Mouse (Mus musculus) heart, embryonic 10.5 days (tissue): ENCODE data around the gene Zfp618. TPM values are rescaled to one million over a fixed set of nuclear protein-coding genes. Genes with fewer than 3 reads are reported as not detected.
A peak's percentile ranks its signal among the peaks of the same experiment; 100 is the strongest.

ENCODE experiments used
- DNase-seq: peaks from one replicate; pipeline ENCODE4 v3.0.0-alpha.2; 2017; ENCODE audit warnings: low spot score
- H3K27ac ChIP-seq: fragments of 300-500 bp; sonication (generic); 2 replicates; pipeline ENCODE4 v1.5.1; 2016; ENCODE audit warnings: mild to moderate bottlenecking
- H3K27me3 ChIP-seq: fragments of 300-500 bp; sonication (generic); 2 replicates; pipeline ENCODE4 v1.6.1; 2016; ENCODE audit warnings: mild to moderate bottlenecking; ENCODE audit not compliant: poor library complexity, insufficient read depth, severe bottlenecking
- H3K36me3 ChIP-seq: fragments of 300-500 bp; sonication (generic); 2 replicates; pipeline ENCODE4 v1.6.1; 2016; ENCODE audit warnings: mild to moderate bottlenecking, moderate library complexity
- H3K4me1 ChIP-seq: fragments of 300-500 bp; sonication (generic); 2 replicates; pipeline ENCODE4 v1.6.1; 2016; ENCODE audit warnings: mild to moderate bottlenecking
- H3K4me3 ChIP-seq: fragments of 300-500 bp; sonication (generic); 2 replicates; pipeline ENCODE4 v1.5.1; 2016; ENCODE audit warnings: mild to moderate bottlenecking, moderate library complexity
- H3K9me3 ChIP-seq: fragments of 300-500 bp; sonication (generic); 2 replicates; pipeline ENCODE4 v1.6.1; 2016; ENCODE audit warnings: mild to moderate bottlenecking, moderate library complexity
- WGBS: fragments of 180-500 bp; shearing (Covaris S2); methylation state at CpG from one replicate; pipeline ENCODE4 v1.1.7; 2016; 5-methylcytosine and 5-hydroxymethylcytosine counted together
- polyA plus RNA-seq: library from polyadenylated mRNA; unstranded; fragments of >200 nt; fragmentation: Nextera tagmentation; extraction: Ambion mirVana; gene quantifications from 2 replicates; pipeline ENCODE4 v1.2.1, GENCODE M21; 2016

Zfp618 gene
- polyA plus RNA-seq, 1 experiment from 2014 or later: 18.1 TPM

GRCm38 (mm10) chr4:63048606-63049005 lies 83.2 kb downstream of the Zfp618 start:
- WGBS: 57% methylated on average over 3 of the region's 3 CpGs
- Histone ChIP-seq H3K9me3 (no peaks in the 10 kb centered on the region), H3K4me1 (peaks cover 31% of the 10 kb centered on the region), H3K36me3 (peaks cover 5% of the 10 kb centered on the region; the same call in 1 of the 2 replicates), H3K27me3 (no peaks in the 10 kb centered on the region), H3K27ac (no peak overlapping the region), H3K4me3 (no peak overlapping the region)
- no peak for DNase-seq

- DNase-seq: no peak
- no peaks in the 10 kb centered on the region for H3K27me3 ChIP-seq
- no peak overlapping the region for H3K4me3 ChIP-seq
- H3K4me1 ChIP-seq: peaks cover 32% of the 10 kb centered on the region
- no peak overlapping the region for H3K27ac ChIP-seq
- no peaks in the 10 kb centered on the region for H3K9me3 ChIP-seq
- peaks cover 5% of the 10 kb centered on the region; the same call in 1 of the 2 replicates for H3K36me3 ChIP-seq
Observed at GRCm38 (mm10) chr4:63049596-63050318, 84.4 kb downstream of the Zfp618 start.

- Histone ChIP-seq H3K9me3 (no peaks in the 10 kb centered on the region), H3K27ac (no peak overlapping the region), H3K27me3 (no peaks in the 10 kb centered on the region), H3K36me3 (peaks cover 5% of the 10 kb centered on the region; the same call in 1 of the 2 replicates), H3K4me1 (peaks cover 37% of the 10 kb centered on the region), H3K4me3 (no peak overlapping the region)
- DNase-seq: no peak
- 75% methylated on average over 4 of the region's 4 CpGs for WGBS
Observed at GRCm38 (mm10) chr4:63050319-63050676, 84.9 kb downstream of the Zfp618 start.

- Histone ChIP-seq H3K4me3 (no peak overlapping the region), H3K36me3 (peaks cover 5% of the 10 kb centered on the region; the same call in 1 of the 2 replicates), H3K27ac (no peak overlapping the region), H3K27me3 (no peaks in the 10 kb centered on the region), H3K4me1 (peaks cover 40% of the 10 kb centered on the region), H3K9me3 (no peaks in the 10 kb centered on the region)
- DNase-seq: no peak
- 74% methylated on average over 4 of the region's 4 CpGs for WGBS
Observed at GRCm38 (mm10) chr4:63050949-63051348, 85.6 kb downstream of the Zfp618 start.

GRCm38 (mm10) chr4:63051940-63052661 lies 86.7 kb downstream of the Zfp618 start:
- H3K36me3 ChIP-seq: peaks cover 5% of the 10 kb centered on the region; the same call in 1 of the 2 replicates
- H3K27me3 ChIP-seq: no peaks in the 10 kb centered on the region
- no peak for DNase-seq
- H3K9me3 ChIP-seq: no peaks in the 10 kb centered on the region
- H3K4me1 ChIP-seq: peaks cover 49% of the 10 kb centered on the region
- 39% methylated on average over 7 of the region's 7 CpGs for whole genome bisulfite sequencing
- H3K4me3 ChIP-seq: no peak overlapping the region
- H3K27ac ChIP-seq: peak overlapping the region; percentile 67

GRCm38 (mm10) chr4:63052662-63053033 lies 87.3 kb downstream of the Zfp618 start:
- Histone ChIP-seq H3K36me3 (0 out of 2 replicates have a peak, but pooled peaks cover under 1% of the 10 kb centered on the region), H3K27ac (peak overlapping the region; percentile 32; the same call in 1 of the 2 replicates), H3K27me3 (no peaks in the 10 kb centered on the region), H3K9me3 (no peaks in the 10 kb centered on the region), H3K4me1 (peaks cover 49% of the 10 kb centered on the region), H3K4me3 (no peak overlapping the region)
- no peak for DNase-seq
- 41% methylated on average over 2 of the region's 2 CpGs for WGBS

- Histone ChIP-seq H3K27me3 (no peaks in the 10 kb centered on the region), H3K27ac (no peak overlapping the region), H3K9me3 (no peaks in the 10 kb centered on the region), H3K4me3 (no peak overlapping the region), H3K36me3 (no peaks in the 10 kb centered on the region), H3K4me1 (peaks cover 37% of the 10 kb centered on the region)
- DNase-seq: no peak
- WGBS: 84% methylated on average over 10 of the region's 10 CpGs
Observed at GRCm38 (mm10) chr4:63055216-63055745, 89.9 kb downstream of the Zfp618 start.

GRCm38 (mm10) chr4:63056641-63057415 lies 91.5 kb downstream of the Zfp618 start:
- H3K36me3 ChIP-seq: no peaks in the 10 kb centered on the region
- H3K4me1 ChIP-seq: peaks cover 33% of the 10 kb centered on the region
- H3K27me3 ChIP-seq: no peaks in the 10 kb centered on the region
- no peak overlapping the region for H3K4me3 ChIP-seq
- DNase-seq: no peak
- H3K9me3 ChIP-seq: no peaks in the 10 kb centered on the region
- H3K27ac ChIP-seq: peak overlapping the region; percentile 70
- 42% methylated on average over 7 of the region's 7 CpGs for WGBS

- Histone ChIP-seq H3K4me3 (no peak overlapping the region), H3K27me3 (no peaks in the 10 kb centered on the region), H3K4me1 (peaks cover 26% of the 10 kb centered on the region), H3K27ac (no peak overlapping the region), H3K9me3 (no peaks in the 10 kb centered on the region), H3K36me3 (no peaks in the 10 kb centered on the region)
- 79% methylated on average over 5 of the region's 5 CpGs for WGBS
- no peak for DNase-seq
Observed at GRCm38 (mm10) chr4:63057581-63057980, 92.2 kb downstream of the Zfp618 start.

GRCm38 (mm10) chr4:63058686-63059085 lies 93.3 kb downstream of the Zfp618 start:
- no peak overlapping the region for H3K27ac ChIP-seq
- H3K36me3 ChIP-seq: no peaks in the 10 kb centered on the region
- DNase-seq: no peak
- H3K4me1 ChIP-seq: peaks cover 16% of the 10 kb centered on the region
- H3K27me3 ChIP-seq: no peaks in the 10 kb centered on the region
- WGBS: 91% methylated on average over 4 of the region's 4 CpGs
- H3K9me3 ChIP-seq: no peaks in the 10 kb centered on the region
- H3K4me3 ChIP-seq: no peak overlapping the region

- 80% methylated on average over 6 of the region's 6 CpGs for WGBS
- H3K27ac ChIP-seq: no peak overlapping the region
- peaks cover 11% of the 10 kb centered on the region for H3K4me1 ChIP-seq
Observed at GRCm38 (mm10) chr4:63060358-63060757, 95.0 kb downstream of the Zfp618 start.

GRCm38 (mm10) chr4:63061411-63061810 lies 96.0 kb downstream of the Zfp618 start:
- no peaks in the 10 kb centered on the region for H3K27me3 ChIP-seq
- no peaks in the 10 kb centered on the region for H3K9me3 ChIP-seq
- 93% methylated on average over 6 of the region's 6 CpGs for WGBS
- no peaks in the 10 kb centered on the region for H3K36me3 ChIP-seq
- no peak for DNase-seq
- H3K4me3 ChIP-seq: no peak overlapping the region
- H3K27ac ChIP-seq: no peak overlapping the region
- peaks cover 7% of the 10 kb centered on the region for H3K4me1 ChIP-seq

More at GRCm38 (mm10) chr4:63060358-63060757, 95.0 kb downstream of the Zfp618 start:
- no peaks in the 10 kb centered on the region for H3K27me3 ChIP-seq
- H3K4me3 ChIP-seq: no peak overlapping the region
- no peak for DNase-seq
- no peaks in the 10 kb centered on the region for H3K9me3 ChIP-seq
- no peaks in the 10 kb centered on the region for H3K36me3 ChIP-seq
